Comparison of ENCODE assay signal across 9 mouse cellular contexts in the genomic region with DNA sequence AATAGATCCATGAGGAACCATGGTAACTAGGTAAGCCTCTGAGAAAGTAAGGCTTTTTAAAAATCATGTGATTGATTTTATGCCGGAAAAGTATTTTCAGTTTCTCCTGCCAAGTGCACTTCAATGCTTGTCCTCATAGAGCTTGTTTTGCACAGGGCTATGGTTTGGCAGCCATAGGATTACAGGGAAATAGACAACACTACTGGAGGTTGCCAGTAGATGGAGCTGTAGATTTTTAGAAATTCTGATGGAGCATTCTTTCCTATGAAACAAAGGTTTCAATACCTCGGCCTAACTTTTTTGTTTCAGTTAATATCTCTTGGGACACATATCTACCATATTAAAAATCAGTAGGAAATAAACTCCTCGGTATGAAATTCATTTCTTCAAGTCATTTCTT.
DNase-seq lines count a peak whose midpoint lies in the region; ATAC-seq and TF ChIP-seq lines count a peak whose summit lies in the region.
"Had no signal": no experiment of that assay in that cellular context is flagged by ENCODE, and none has a peak within 500 bp of the region (broad histone marks: within the 10 kb centered on the region; RNA-seq: fewer than 3 reads in every experiment).

No protein-coding gene starts in this region.

- H3K4me1 ChIP-seq in forebrain, postnatal 0 days (ENCODE audit: insufficient read depth) = no peaks in the 10 kb centered on the region
- H3K4me1 ChIP-seq in forebrain, embryonic 12.5 days = 0 out of 2 replicates have a peak, but pooled peaks cover 2% of the 10 kb centered on the region
- no peaks in the 10 kb centered on the region for H3K4me1 ChIP-seq in hindbrain, embryonic 14.5 days (replicated peaks; ENCODE audit: control insufficient read depth, insufficient read depth, low read length)

- no peak overlapping the region for H3K4me3 ChIP-seq in forebrain, postnatal 0 days (ENCODE audit: low read depth, low read length)
- H3K4me3 ChIP-seq in forebrain, embryonic 12.5 days (replicated peaks) = no peak overlapping the region
- no peak overlapping the region for H3K4me3 ChIP-seq in hindbrain, embryonic 14.5 days (replicated peaks; ENCODE audit: low read length)
- H3K4me3 ChIP-seq: myocyte had no signal

- DNase-seq in forebrain, postnatal 0 days = peak; percentile 16
- DNase-seq in left cerebral cortex, postnatal 25 days (ENCODE audit: low spot score in 2 of 2) = peak; percentile 14 to 27
- DNase-seq in left cerebral cortex, postnatal 36 days (ENCODE audit: low spot score in 2 of 2) = no peak
- peak; percentile 44 for DNase-seq in embryo, embryonic 10 days (ENCODE audit: low spot score)
- DNase-seq in hindbrain, embryonic 14.5 days (ENCODE audit: low spot score) = no peak

- 75% methylated on average over 3 of the region's 3 CpGs for WGBS in forebrain, postnatal 0 days
- 58% methylated on average over 3 of the region's 3 CpGs for WGBS in forebrain, embryonic 12.5 days
- 73% methylated on average over 3 of the region's 3 CpGs for WGBS in hindbrain, embryonic 14.5 days

- ATAC-seq in forebrain, postnatal 0 days = no peak
- ATAC-seq in forebrain, embryonic 12.5 days (ENCODE audit: low FRiP score) = no peak
- ATAC-seq in megakaryocyte progenitor cell, adult 5-6 weeks (replicated peaks; ENCODE audit: poor library complexity) = peak; percentile 80
- ATAC-seq in cerebellum, adult (ENCODE audit: insufficient number of reproducible peaks, low FRiP score, low TSS enrichment) = no peak
- no peak for ATAC-seq in hindbrain, embryonic 14.5 days (ENCODE audit: low FRiP score)

- no peaks in the 10 kb centered on the region for H3K27me3 ChIP-seq in forebrain, postnatal 0 days (ENCODE audit: insufficient read depth, low read length)
- no peaks in the 10 kb centered on the region for H3K27me3 ChIP-seq in forebrain, embryonic 12.5 days
- H3K27me3 ChIP-seq in hindbrain, embryonic 14.5 days (ENCODE audit: control insufficient read depth, insufficient read depth, low read length) = no peaks in the 10 kb centered on the region

- intact Hi-C loops in left cerebral cortex, postnatal 25 days (cut with DNase I) = no loop called here
- intact Hi-C loops in left cerebral cortex, postnatal 36 days (cut with DNase I) = no loop called here

- H3K9ac ChIP-seq in forebrain, postnatal 0 days = no peak overlapping the region
- H3K9ac ChIP-seq in forebrain, embryonic 12.5 days = no peak overlapping the region
- no peak overlapping the region for H3K9ac ChIP-seq in hindbrain, embryonic 14.5 days

- peak; percentile 29; the same call in 1 of the 2 replicates for TF ChIP-seq CTCF in forebrain, postnatal 0 days (IDR thresholded peaks at IDR 0.05; ENCODE audit: low read depth)

- H3K27ac ChIP-seq in forebrain, postnatal 0 days (ENCODE audit: low read depth, low read length) = no peak overlapping the region
- no peak overlapping the region for H3K27ac ChIP-seq in forebrain, embryonic 12.5 days
- no peak overlapping the region for H3K27ac ChIP-seq in hindbrain, embryonic 14.5 days

- H3K36me3 ChIP-seq in forebrain, postnatal 0 days (ENCODE audit: insufficient read depth) = no peaks in the 10 kb centered on the region
- H3K36me3 ChIP-seq in forebrain, embryonic 12.5 days (replicated peaks) = no peaks in the 10 kb centered on the region
- H3K36me3 ChIP-seq in hindbrain, embryonic 14.5 days (replicated peaks; ENCODE audit: control insufficient read depth, insufficient read depth) = no peaks in the 10 kb centered on the region

- H3K9me3 ChIP-seq in forebrain, postnatal 0 days (ENCODE audit: low read length) = no peaks in the 10 kb centered on the region
- no peaks in the 10 kb centered on the region for H3K9me3 ChIP-seq in forebrain, embryonic 12.5 days
- no peaks in the 10 kb centered on the region for H3K9me3 ChIP-seq in hindbrain, embryonic 14.5 days (ENCODE audit: control insufficient read depth, low read length)

- no peak overlapping the region for H3K4me2 ChIP-seq in forebrain, postnatal 0 days (ENCODE audit: low read depth)
- H3K4me2 ChIP-seq in forebrain, embryonic 12.5 days = no peak overlapping the region
- H3K4me2 ChIP-seq in hindbrain, embryonic 14.5 days (replicated peaks) = no peak overlapping the region

Comparison
In these comparisons a context has a peak if more than half of its experiments do, and no peak if none do; other contexts are left out.
1. DNase-seq: peak in forebrain, postnatal 0 days (single experiment), left cerebral cortex, postnatal 25 days (2 of 2) and embryo, embryonic 10 days (single experiment); none in left cerebral cortex, postnatal 36 days (0 of 2) and hindbrain, embryonic 14.5 days (single experiment).